Mouse (Mus musculus) MN1 (cell line): ENCODE data around the gene Emc10.

Experiments
- DNase-seq: peaks from one replicate; pipeline ENCODE4 v3.0.0-alpha.2; 2016; ENCODE audit warnings: low spot score

Emc10 gene

DNA sequence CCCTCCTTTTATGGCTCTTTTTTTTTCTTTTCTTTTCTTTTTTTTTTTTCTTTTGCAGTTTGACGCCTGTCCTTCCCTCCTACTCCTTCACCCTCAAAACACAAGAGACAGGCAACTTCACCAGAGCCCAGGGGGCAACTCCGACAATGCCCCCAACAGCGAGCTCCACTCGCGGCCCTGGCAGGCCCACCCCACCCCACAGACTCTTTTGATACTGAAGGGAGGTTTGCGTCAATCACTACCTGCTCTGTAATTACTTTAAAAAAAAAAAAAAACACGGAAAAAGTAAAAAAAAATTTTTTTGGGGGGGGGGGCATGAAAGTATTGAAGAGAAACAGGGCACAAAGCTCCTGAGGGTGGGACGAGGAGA, 33.3 kb downstream of the Emc10 start:
- no peak for DNase-seq

DNA sequence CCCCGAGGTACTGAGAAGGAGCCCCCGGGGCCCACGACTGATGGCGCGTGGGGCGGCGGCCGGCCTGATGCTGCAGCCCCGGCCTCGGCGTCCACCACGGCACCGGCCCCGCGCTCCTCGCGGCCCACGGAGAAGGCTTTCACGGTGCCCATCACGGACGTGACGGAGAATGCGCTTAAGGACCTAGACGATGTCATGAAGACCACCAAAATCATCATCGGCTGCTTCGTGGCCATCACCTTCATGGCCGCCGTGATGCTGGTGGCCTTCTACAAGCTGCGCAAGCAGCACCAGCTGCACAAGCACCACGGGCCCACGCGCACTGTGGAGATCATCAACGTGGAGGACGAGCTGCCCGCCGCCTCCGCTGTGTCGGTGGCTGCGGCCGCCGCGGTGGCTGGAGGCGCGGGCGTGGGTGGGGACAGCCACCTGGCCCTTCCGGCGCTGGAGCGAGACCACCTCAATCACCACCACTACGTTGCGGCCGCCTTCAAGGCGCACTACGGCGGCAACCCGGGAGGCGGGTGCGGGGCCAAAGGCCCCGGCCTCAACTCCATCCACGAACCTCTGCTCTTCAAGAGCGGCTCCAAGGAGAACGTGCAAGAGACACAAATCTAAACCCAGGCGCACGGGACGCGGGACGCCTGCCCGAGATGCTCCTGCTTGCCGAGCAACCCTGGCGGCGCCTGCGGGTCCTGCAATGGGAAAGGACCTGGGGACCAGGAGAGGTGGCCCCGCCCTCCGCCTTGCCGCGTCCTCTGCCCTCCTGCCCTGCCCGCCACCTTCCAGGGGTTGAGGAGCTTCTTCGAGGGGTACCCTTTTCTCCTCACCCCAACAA, 33.9 kb downstream of the Emc10 start:
- no peak for DNase-seq

DNA sequence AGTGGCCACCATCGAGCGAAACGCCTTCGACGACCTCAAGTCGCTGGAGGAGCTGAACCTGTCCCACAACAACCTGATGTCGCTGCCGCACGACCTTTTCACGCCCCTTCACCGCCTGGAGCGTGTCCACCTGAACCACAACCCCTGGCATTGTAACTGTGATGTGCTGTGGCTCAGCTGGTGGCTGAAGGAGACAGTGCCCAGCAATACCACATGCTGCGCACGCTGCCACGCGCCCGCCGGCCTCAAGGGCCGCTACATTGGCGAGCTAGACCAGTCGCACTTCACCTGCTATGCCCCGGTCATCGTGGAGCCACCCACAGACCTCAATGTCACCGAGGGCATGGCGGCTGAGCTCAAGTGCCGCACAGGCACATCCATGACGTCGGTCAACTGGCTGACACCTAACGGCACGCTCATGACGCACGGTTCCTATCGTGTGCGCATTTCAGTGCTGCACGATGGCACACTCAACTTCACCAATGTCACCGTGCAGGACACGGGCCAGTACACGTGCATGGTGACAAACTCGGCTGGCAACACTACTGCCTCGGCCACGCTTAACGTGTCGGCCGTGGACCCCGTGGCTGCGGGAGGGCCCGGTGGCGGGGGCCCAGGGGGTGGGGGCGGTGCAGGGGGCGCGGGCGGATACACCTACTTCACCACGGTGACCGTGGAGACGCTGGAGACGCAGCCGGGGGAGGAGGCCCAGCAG, 34.7 kb downstream of the Emc10 start:
- no peak for DNase-seq

DNA sequence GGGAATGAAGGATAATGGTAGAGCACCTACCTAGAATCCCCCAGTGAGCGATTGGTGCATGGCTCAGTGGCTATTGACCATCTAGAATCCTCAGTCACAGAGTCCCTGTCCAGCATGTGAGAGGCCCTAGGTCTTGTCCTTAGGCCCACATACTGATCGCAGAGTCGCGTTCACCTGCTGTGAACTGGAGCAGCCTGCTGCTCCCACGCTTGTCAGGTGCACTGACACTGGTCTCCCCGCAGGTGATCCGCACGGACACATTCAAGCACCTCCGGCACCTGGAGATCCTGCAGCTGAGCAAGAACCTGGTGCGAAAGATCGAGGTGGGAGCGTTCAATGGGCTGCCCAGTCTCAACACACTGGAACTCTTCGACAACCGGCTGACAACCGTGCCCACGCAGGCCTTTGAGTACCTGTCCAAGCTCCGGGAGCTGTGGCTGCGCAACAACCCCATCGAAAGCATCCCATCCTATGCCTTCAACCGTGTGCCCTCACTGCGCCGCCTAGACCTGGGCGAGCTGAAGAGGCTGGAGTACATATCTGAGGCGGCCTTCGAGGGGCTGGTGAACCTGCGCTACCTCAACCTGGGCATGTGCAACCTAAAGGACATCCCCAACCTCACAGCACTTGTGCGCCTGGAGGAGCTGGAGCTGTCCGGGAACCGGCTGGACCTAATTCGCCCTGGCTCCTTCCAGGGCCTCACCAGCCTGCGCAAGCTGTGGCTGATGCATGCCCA, 35.4 kb downstream of the Emc10 start:
- no peak for DNase-seq

DNA sequence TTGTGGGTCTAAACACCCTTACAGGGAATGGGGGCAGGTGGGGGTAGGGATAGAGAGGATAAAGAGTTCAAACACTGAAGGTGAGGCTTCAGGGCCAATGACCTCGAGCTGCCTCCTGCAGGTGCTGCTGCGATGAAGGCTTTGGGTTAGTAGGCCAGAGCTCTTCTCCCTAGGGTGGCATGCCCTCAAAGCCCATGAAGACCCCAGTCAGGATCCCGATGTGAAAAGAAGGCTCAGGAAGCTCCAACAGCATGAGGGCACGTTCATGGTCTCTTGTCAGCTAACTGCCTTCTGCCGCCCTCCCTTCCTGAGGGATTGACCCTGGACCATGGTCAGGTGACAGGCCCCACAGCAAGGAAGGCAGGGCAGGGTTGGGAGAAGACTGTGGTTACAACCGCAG, 36.3 kb downstream of the Emc10 start:
- no peak for DNase-seq

DNA sequence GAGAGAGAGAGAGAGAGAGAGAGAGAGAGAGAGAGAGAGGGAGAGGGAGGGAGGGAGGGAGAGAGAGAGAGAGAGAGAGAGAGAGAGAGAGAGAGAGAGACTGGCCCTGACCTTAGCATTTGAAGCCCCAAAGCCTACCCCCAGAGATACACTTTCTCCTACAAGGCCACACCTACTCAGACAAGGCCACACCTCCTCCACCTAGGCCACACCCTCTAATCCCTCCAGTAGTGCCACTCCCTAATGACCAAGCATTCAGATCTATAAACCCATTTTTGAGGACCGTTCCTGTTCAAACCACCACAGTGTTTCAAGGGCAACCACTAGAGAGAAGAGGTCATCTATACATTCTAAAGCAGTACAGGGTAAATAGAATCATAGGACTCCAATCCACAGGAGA, 40.0 kb downstream of the Emc10 start:
- DNase-seq = no peak

DNA sequence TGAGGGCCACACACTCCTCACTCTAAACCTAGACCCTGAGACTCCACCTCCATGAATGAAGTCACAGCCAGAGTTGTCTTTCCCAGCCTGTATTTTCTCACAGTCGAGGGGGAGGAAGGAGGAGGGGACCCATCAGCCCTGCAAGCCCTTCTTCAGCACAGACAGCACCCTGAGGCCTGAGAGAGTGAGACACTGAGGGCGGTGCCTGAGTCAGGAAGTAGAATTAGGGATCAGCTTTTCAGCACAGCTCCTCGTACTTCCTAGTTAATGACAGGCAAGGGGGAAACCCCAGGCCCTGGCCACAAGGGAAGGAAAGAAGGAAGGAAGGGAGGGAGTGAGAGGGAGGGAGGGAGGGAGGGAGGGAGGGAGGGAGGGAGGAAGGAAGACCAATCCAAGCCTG, 43.1 kb downstream of the Emc10 start:
- DNase-seq = no peak

DNA sequence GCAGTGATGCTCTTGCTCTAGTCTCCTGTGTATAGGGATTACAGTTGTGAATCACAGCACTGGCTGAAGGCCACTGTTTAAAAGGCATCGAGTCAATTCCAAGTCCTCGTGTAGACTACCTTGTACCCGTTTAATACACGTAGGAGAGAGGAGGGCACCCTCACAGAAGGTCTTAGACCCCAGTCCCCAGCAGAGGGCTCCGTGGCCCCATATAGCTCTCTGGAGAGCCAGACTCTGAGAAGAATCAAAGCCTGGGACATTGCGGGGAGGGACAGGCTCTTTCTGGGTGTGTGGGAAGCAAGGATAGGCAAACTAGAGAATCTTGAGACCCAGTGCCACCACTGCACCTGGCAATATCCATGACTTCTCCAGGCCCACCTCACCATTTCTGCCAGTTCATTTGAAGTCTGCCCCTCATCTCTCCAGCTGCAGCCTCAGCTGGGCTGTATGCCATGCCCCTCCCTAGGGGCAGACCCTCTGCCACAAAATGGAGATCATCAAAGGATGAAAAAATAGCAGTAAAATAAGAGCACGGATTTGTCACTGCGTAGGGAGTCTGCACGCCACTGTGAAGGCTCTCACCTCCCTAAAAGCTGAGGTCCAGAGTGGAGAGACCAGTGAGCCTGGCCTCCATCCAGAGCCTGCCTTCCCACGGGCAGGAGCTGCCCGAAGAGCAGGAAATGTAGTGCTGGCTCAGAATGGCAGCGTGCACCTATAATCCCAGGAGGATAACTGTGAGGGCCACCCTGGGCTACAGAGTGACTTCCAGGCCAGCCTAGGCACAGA, 50.1 kb downstream of the Emc10 start:
- DNase-seq = no peak

DNA sequence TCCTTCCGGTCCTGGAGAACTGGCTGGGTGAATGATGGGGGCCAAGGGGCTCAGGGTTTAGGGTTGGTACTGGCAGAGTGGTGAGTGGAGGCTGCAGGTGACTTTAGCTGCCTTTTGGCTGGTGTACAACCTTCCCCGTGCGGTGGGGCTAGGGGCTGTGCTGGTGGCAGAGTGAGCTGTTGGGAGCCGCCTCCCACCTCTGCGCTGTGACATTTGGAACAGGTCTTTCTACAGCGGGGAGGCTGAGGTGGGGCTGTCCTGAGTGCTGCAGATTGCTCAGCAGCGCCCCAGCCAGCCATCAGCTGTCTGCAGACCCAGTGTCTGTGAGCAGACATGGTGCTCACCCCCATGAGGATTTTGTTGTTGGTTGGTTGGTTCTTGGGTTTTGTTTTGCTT, 50.8 kb downstream of the Emc10 start:
- DNase-seq = no peak

DNA sequence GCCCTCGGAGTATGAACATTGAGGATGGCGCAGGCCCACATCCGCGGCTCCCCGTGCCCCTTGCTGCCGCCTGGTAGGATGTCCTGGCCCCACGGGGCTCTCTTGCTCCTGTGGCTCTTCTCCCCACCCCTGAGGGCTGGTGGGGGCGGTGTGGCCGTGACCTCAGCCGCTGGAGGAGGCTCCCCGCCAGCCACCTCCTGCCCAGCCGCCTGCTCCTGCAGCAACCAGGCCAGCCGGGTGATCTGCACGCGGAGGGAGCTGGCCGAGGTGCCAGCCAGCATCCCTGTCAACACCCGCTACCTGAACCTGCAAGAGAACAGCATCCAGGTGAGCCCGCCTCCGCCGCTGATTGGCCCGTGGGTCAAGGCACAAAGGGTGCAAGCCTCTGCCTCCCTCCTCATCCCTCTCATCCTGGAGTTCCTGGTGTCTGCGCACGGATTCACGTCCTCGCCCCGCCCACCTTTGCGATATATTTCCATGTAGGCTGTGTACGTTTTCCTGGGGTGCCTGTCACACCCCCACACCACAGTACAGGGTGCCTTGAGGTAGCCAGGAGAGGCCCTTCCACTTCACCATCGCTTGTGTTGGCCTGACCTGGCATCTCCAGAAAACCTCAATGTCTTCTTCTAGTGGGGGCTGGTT, 51.3 kb downstream of the Emc10 start:
- no peak for DNase-seq

DNA sequence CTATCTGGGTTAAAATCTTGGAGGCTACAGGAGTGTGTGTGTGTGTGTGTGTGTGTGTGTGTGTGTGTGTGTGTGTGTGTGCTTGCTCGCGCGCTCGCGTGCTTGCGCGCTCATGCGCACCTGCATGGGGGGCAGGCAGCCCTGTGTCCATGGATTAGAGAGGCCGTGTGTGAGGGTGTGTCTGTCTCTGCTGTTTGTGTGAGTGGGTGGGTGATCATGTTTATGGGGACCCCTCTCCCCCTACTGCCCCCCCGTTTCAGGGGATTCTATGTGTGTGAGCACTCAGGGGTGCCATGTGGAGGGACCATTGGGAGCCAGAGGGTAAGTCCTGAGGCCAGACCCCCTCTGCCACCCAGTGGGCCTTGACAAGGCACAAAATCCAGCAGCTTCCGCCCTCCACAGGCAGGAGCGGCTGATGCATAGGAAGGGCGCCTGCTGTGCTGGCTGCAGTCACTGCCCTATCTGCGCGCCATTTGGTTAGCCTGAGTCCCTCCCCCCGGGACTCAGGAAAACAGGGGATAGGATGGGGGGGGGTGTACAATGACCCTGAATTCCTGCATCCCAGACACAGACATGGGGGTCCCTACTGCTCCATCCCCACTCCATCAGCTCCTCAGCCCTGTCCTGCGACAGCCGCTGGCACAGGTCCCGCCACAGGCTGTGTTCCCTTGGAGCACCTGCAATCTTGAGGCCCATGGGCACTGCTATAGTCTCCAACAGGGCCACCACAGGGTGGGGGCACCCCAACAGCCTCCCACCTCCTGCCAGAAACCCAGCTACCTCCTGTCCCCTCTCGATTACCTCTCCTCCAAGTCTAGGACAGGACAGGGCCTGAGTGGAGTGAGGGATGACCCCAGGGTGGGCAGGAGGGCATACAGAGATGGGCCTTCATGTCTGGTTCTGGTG, 52.8 kb downstream of the Emc10 start:
- peak; percentile 73 for DNase-seq

DNA sequence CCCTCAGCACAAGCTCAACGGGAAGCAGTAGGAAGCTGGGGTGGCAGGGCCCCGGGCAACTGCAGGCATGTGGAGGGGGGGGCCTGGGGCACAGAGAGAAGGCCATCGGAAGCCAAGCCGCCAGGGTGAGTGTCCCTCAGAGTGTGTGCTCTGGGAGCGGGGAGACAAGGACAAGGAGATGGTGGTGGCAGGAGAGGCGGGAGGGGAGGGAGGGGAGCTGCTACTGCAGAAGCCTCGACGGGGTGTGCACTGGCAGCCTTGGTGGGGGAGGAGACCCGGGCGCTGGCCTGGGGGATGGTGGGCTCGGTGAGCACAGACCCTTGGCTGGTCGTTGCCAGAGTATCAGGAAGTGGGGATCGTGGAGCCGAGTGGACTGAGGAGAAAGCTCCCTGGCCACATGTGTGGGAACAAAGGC, 53.9 kb downstream of the Emc10 start:
- DNase-seq = peak; percentile 41

DNA sequence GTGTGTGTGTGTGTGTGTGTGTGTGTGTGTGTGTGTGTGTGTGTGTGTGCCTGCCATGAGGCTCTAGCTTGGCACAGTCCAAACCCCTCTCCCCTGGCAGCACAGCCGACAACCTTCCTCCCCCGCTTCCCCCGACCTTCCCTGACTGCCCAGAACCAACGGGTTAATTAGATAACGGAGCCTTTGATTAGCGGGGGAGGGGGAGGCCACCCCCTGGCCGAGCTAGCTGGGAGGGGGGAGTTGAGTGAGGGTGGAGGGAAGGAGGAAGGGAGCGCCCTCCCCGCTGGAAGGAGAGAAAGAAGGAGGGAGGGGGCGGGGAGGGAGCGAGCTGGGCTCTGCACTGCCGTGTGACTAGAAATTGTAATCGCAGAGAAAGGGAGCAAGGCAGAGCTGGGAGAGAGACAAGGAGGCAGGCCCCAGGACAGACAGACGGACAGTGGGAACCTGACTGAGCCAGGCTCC, 54.6 kb downstream of the Emc10 start:
- peak; percentile 63 for DNase-seq

DNA sequence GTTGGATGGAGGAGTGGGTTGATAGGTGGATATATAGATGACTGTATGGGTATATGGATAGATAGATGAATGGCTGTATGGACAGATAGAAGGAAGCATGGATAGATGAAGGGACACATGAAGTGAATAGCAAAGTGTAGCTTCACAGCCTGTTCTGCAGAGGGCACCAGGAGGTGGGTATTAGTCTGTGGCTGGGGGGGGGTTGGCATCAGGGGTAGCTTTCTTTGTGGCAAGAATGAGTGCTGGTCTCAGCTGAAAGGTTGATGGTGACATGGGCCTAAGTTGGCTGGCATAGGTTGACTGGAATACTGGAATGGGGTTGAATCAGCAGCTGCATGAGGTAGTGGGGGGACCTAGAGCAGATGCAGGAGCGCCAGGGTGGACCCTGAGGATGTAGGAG, 55.1 kb downstream of the Emc10 start:
- no peak for DNase-seq

DNA sequence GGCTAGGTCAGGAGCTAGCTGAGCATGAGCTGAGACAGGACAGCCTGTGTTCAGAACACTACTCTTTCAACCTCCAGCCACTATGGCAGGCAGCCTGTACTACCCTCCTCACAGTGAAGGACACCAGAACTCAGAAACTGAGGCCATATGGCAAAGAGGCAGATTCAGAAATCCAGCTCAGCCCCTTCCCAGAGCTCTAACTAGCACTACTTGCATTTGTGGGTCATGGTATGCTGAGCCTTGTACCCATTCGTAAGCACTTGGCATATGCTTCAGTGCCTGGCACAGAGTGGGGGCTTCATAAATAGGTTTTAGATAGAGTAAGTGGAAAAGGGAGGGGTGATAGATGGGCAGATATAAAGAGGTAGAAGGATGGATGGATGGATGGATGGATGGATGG, 55.9 kb downstream of the Emc10 start:
- no peak for DNase-seq
